Mouse (Mus musculus) stomach, embryonic 15.5 days (tissue): ENCODE measurements around the gene Gm20517. TPM values are rescaled to one million over a fixed set of nuclear protein-coding genes. Genes with fewer than 3 reads are reported as not detected.

Experiments used
- ATAC-seq: fragments of 200-750 bp; cut with Nextera tagmentation; 2 replicates; pipeline ENCODE4 v1.8.0; 2017; ENCODE audit warnings: low read depth, moderate number of reproducible peaks, moderate TSS enrichment; ENCODE audit not compliant: insufficient read depth, low FRiP score
- H3K27ac ChIP-seq: fragments of 300-500 bp; sonication (generic); 2 replicates; pipeline ENCODE4 v1.5.1; 2015; ENCODE audit warnings: mild to moderate bottlenecking, inconsistent platforms
- H3K27me3 ChIP-seq: fragments of 300-500 bp; sonication (generic); replicated peaks from 2 replicates; pipeline ENCODE4 v1.6.1; 2015; ENCODE audit warnings: inconsistent platforms
- H3K36me3 ChIP-seq: fragments of 300-500 bp; sonication (generic); 2 replicates; pipeline ENCODE4 v1.6.1; 2015; ENCODE audit warnings: inconsistent platforms
- H3K4me1 ChIP-seq: fragments of 300-500 bp; sonication (generic); 2 replicates; pipeline ENCODE4 v1.6.1; 2015; ENCODE audit warnings: inconsistent platforms
- H3K4me2 ChIP-seq: fragments of 300-500 bp; sonication (generic); 2 replicates; pipeline ENCODE4 v1.6.1; 2015; ENCODE audit warnings: mild to moderate bottlenecking, inconsistent platforms
- H3K4me3 ChIP-seq: fragments of 300-500 bp; sonication (generic); replicated peaks from 2 replicates; pipeline ENCODE4 v1.5.1; 2015; ENCODE audit warnings: inconsistent platforms
- H3K9ac ChIP-seq: fragments of 300-500 bp; sonication (generic); 2 replicates; pipeline ENCODE4 v1.6.1; 2015; ENCODE audit warnings: inconsistent platforms
- H3K9me3 ChIP-seq: fragments of 300-500 bp; sonication (generic); 2 replicates; pipeline ENCODE4 v1.6.1; 2016; ENCODE audit warnings: inconsistent platforms
- WGBS: fragments of 180-500 bp; shearing (Covaris S2); methylation state at CpG from one replicate; pipeline ENCODE4 v1.1.7; 2015; 5-methylcytosine and 5-hydroxymethylcytosine counted together
- polyA plus RNA-seq: library from polyadenylated mRNA; unstranded; fragments of >200 nt; fragmentation: Nextera tagmentation; extraction: Ambion mirVana; gene quantifications from 2 replicates; pipeline ENCODE4 v1.2.1, GENCODE M21; 2015

Gene Gm20517
- polyA plus RNA-seq, 1 experiment from 2014 or later: 1.0 TPM

- Histone ChIP-seq H3K9ac (no peak overlapping the region), H3K4me1 (no peaks in the 10 kb centered on the region), H3K36me3 (no peaks in the 10 kb centered on the region), H3K9me3 (no peaks in the 10 kb centered on the region), H3K4me2 (no peak overlapping the region), H3K4me3 (no peak overlapping the region), H3K27me3 (no peaks in the 10 kb centered on the region), H3K27ac (no peak overlapping the region)
- no peak for ATAC-seq
- 54% methylated on average over 24 of the region's 24 CpGs for WGBS
Observed at GRCm38 (mm10) chr17:47730633-47731575, 119.5 kb downstream of the Gm20517 start.

Other genes starting within 250 kb of the Gm20517 start
- gene Mrps10, start 242.7 kb upstream of the Gm20517 start, polyA plus RNA-seq: 73.1 and 77.4 TPM in 2 replicates
- gene Guca1b, start 226.2 kb upstream of the Gm20517 start, polyA plus RNA-seq: 0.46 and 0.49 TPM in 2 replicates
- gene Guca1a, start 211.0 kb upstream of the Gm20517 start, polyA plus RNA-seq: 3.0 and 4.0 TPM in 2 replicates
- 3.5 and 4.0 TPM in 2 replicates for gene AI661453, start 175.0 kb upstream of the Gm20517 start, polyA plus RNA-seq
- 0.12 and 0.37 TPM in 2 replicates for gene 1700001C19Rik, start 174.2 kb upstream of the Gm20517 start, polyA plus RNA-seq
- gene Taf8, start 109.3 kb upstream of the Gm20517 start, polyA plus RNA-seq: 23.3 and 25.2 TPM in 2 replicates
- gene Ccnd3, start 106.5 kb upstream of the Gm20517 start, polyA plus RNA-seq: 391 and 408 TPM in 2 replicates
- gene Bysl, start 97 bp upstream of the Gm20517 start, polyA plus RNA-seq: 21.2 and 21.4 TPM in 2 replicates
- gene Med20, start within 50 bp of the Gm20517 start, polyA plus RNA-seq: 38.7 and 39.7 TPM in 2 replicates
- 5.3 and 6.3 TPM in 2 replicates for gene Usp49, start 19.1 kb downstream of the Gm20517 start, polyA plus RNA-seq
- 404 and 405 TPM in 2 replicates for gene Tomm6, start 76.8 kb downstream of the Gm20517 start, polyA plus RNA-seq
- 4.7 TPM in 2 replicates for gene Frs3, start 77.4 kb downstream of the Gm20517 start, polyA plus RNA-seq
- 0.19 and 0.27 TPM in 2 replicates for gene Gm21981, start 82.9 kb downstream of the Gm20517 start, polyA plus RNA-seq
- 0.34 and 0.42 TPM in 2 replicates for gene Prickle4, start 83.1 kb downstream of the Gm20517 start, polyA plus RNA-seq
- gene Pgc, start 115.3 kb downstream of the Gm20517 start, polyA plus RNA-seq: 52.1 and 71.7 TPM in 2 replicates
- gene Tfeb, start 125.4 kb downstream of the Gm20517 start, polyA plus RNA-seq: 10.2 and 10.7 TPM in 2 replicates
- gene Mdfi, start 223.1 kb downstream of the Gm20517 start, polyA plus RNA-seq: 10.3 and 11.2 TPM in 2 replicates